Mouse (Mus musculus): ENCODE results near the gene Phip. TPM values are rescaled to one million over a fixed set of nuclear protein-coding genes. Genes with fewer than 3 reads are reported as not detected.

Gene Phip
- polyA plus RNA-seq, 1 experiment from 2014 or later: 136 TPM

- Histone ChIP-seq H3K4me2 (no peak overlapping the region), H3K27ac (ENCODE audit: low read depth, low read length) (no peak overlapping the region), H3K9ac (ENCODE audit: low read length) (no peak overlapping the region), H3K4me3 (ENCODE audit: low read depth, low read length) (no peak overlapping the region), H3K36me3 (ENCODE audit: control insufficient read depth, insufficient read depth, low read length) (no peaks in the 10 kb centered on the region; the same call in 1 of the 2 replicates), H3K27me3 (ENCODE audit: control insufficient read depth, insufficient read depth, low read length) (no peaks in the 10 kb centered on the region), H3K9me3 (ENCODE audit: control insufficient read depth, low read length) (no peaks in the 10 kb centered on the region), H3K4me1 (ENCODE audit: control insufficient read depth, insufficient read depth, low read length) (peaks cover 4% of the 10 kb centered on the region)
- WGBS: 91% methylated on average over 6 of the region's 6 CpGs
- no peak for DNase-seq (ENCODE audit: low spot score, missing footprints)
- no peak for ATAC-seq (ENCODE audit: low FRiP score)
Observed at GRCm38 (mm10) chr9:82826426-82826825, 148.9 kb downstream of the Phip start.

Other genes starting within 250 kb of the Phip start
- gene Irak1bp1, start 146.0 kb downstream of the Phip start, polyA plus RNA-seq (2014; fragmentation: Nextera tagmentation; extraction: Ambion mirVana): 31.3 and 34.2 TPM in 2 replicates
- gene Hmgn3, start 171.2 kb upstream of the Phip start, polyA plus RNA-seq (2014; fragmentation: Nextera tagmentation; extraction: Ambion mirVana): 154 and 172 TPM in 2 replicates